12 mouse cellular contexts compared by ENCODE assay signal in genomic region chr11:54956912-54957311, GRCm38 (mm10). TPM values are rescaled to one million over a fixed set of nuclear protein-coding genes. Genes with fewer than 3 reads are reported as not detected.
DNase-seq lines count a peak whose midpoint lies in the region; ATAC-seq lines count a peak whose summit lies in the region.
"Had no signal": no experiment of that assay in that cellular context is flagged by ENCODE, and none has a peak within 500 bp of the region (broad histone marks: within the 10 kb centered on the region; RNA-seq: fewer than 3 reads in every experiment).

No protein-coding gene starts in this region.

- intact Hi-C loops in gastrocnemius, postnatal 36 days (cut with DNase I) = no loop called here

- DNase-seq in B cell, adult 2 months = peak; percentile 52 to 62
- DNase-seq in thymus, adult 18-20 months = peak; percentile 27 to 63
- DNase-seq in gastrocnemius, postnatal 36 days = no peak
- no peak for DNase-seq in ovary, adult 18-20 months (ENCODE audit: low spot score)
- DNase-seq in adipocyte (ENCODE audit: low spot score) = no peak
- DNase-seq: cerebellum, adult 2 months; embryo, embryonic 11 days; kidney, postnatal 14 days; liver; lung, postnatal 10 days had no signal

- peak; percentile 31 for ATAC-seq in CD4-positive, CD25-positive, alpha-beta regulatory T cell, adult 4 months
- peak; percentile 54 for ATAC-seq in granulocyte monocyte progenitor cell, adult 5-6 weeks (replicated peaks; ENCODE audit: poor library complexity, severe bottlenecking)

RNA-seq across cellular contexts. Expression of gene Tnip1, which starts 5.8 kb away (rescaled TPM):
- 100 to 1,000 TPM in 1 of 2 experiments, 10 to 100 TPM in 1; 97.4 to 167 TPM for polyA plus RNA-seq in CD4-positive, CD25-positive, alpha-beta regulatory T cell, adult 4 months (2017; shearing (Covaris generic))
- 27.7 and 48.9 TPM in 2 replicates for total RNA-seq in granulocyte monocyte progenitor cell, adult 5-6 weeks (2014; fragmentation: Nextera tagmentation)
- 25.3 and 28.0 TPM in 2 replicates for total RNA-seq in granulocyte monocyte progenitor cell, adult 5-6 weeks (2017)
- total RNA-seq in gastrocnemius, postnatal 36 days (2021) = 10 to 100 TPM; 29.7 to 32.3 TPM

RNA-seq across cellular contexts. Expression of gene Gpx3, which starts 54.7 kb away (rescaled TPM):
- polyA plus RNA-seq in CD4-positive, CD25-positive, alpha-beta regulatory T cell, adult 4 months (2017; shearing (Covaris generic)) = 1 to 10 TPM; 1.2 to 1.3 TPM
- total RNA-seq in granulocyte monocyte progenitor cell, adult 5-6 weeks (2014; fragmentation: Nextera tagmentation) = 24.9 and 29.6 TPM in 2 replicates
- total RNA-seq in granulocyte monocyte progenitor cell, adult 5-6 weeks (2017) = 1.6 and 4.0 TPM in 2 replicates
- 10 to 100 TPM; 27.6 to 44.7 TPM for total RNA-seq in gastrocnemius, postnatal 36 days (2021)

Comparison
In these comparisons a context has a peak if more than half of its experiments do, and no peak if none do; other contexts are left out.
1. DNase-seq: peak in B cell, adult 2 months (2 of 2) and thymus, adult 18-20 months (2 of 2); none in gastrocnemius, postnatal 36 days (0 of 2), ovary, adult 18-20 months (single experiment) and adipocyte (single experiment).